Mouse (Mus musculus): ENCODE results near the gene Pip4k2a. TPM values are rescaled to one million over a fixed set of nuclear protein-coding genes. Genes with fewer than 3 reads are reported as not detected.

The Pip4k2a gene
- total and polyA plus RNA-seq, 3 experiments: 6.6 to 52.9 (median 20.8) TPM

- peaks cover 0 to 13% of the 10 kb centered on the region in 2 experiments; a peak in 2 of 4 replicates for H3K4me1 ChIP-seq (ENCODE audit: control insufficient read depth in 1 of 2, insufficient read depth in 2 of 2)
- H3K36me3 ChIP-seq (replicated peaks in 1 of 2; ENCODE audit: control insufficient read depth in 1 of 2, insufficient read depth in 1 of 2, low read length in 1 of 2): peaks cover 6 to 73% of the 10 kb centered on the region in 2 experiments
- H3K9me3 ChIP-seq (replicated peaks; ENCODE audit: low read length): no peaks in the 10 kb centered on the region
- TF ChIP-seq MYC (IDR thresholded peaks at IDR 0.05; ENCODE audit: low read depth, low read length) (no peak), USF1 (IDR thresholded peaks at IDR 0.05; ENCODE audit: low read depth, low read length) (no peak), E2F4 (IDR thresholded peaks at IDR 0.05; ENCODE audit: insufficient replicate concordance, low read depth, low read length) (no peak), ETS1 (conservative IDR thresholded peaks at IDR 0.05; ENCODE audit: low read depth, low read length) (no peak), ELF1 (IDR thresholded peaks at IDR 0.05; ENCODE audit: low read depth, low read length) (no peak), HCFC1 (IDR thresholded peaks at IDR 0.05; ENCODE audit: low read depth, low read length) (no peak), JUND (conservative IDR thresholded peaks at IDR 0.05; ENCODE audit: low read depth, low read length) (no peak)
- dilution Hi-C loops (cut with MboI; ENCODE audit: extremely low pct_ligation_motif_present, extremely low pct_unique_long_range_greater_than_20kb, low sequenced_read_pairs): no loop called here
- H3K9ac ChIP-seq (ENCODE audit: insufficient read depth, low read depth): no peak overlapping the region
- no peaks in the 10 kb centered on the region for H3K27me3 ChIP-seq (replicated peaks)
- no peak overlapping the region for H3K27ac ChIP-seq (ENCODE audit: insufficient read depth, low read depth)
- in situ Hi-C loops (cut with MboI; ENCODE audit: low pct_ligation_motif_present, low pct_unique_long_range_greater_than_20kb, low sequenced_read_pairs): loop anchor here (10.0 to 25.0 kb wide), 2 partner anchors 413 to 476 kb away; no protein-coding TSS in a partner anchor
- no peak overlapping the region for H3K4me3 ChIP-seq (replicated peaks in 1 of 3; ENCODE audit: low read depth in 2 of 3, low read length in 2 of 3, poor library complexity in 1 of 3)
- no peaks in the 10 kb centered on the region for H3K79me2 ChIP-seq (replicated peaks; ENCODE audit: control insufficient read depth, extremely low read depth, insufficient read depth, poor library complexity, severe bottlenecking)
- DNase-seq (ENCODE audit: extremely low read depth): no peak
- H3K4me2 ChIP-seq (ENCODE audit: insufficient read depth, low read depth, poor library complexity, severe bottlenecking): no peak overlapping the region
These were observed 136.2 kb downstream of the Pip4k2a start for GRCm38 (mm10) chr2:18861607-18862158.

GRCm38 (mm10) chr2:18860686-18861085 lies 137.2 kb downstream of the Pip4k2a start:
- no peak overlapping the region for H3K27ac ChIP-seq (ENCODE audit: insufficient read depth, low read depth)
- no peak overlapping the region for H3K9ac ChIP-seq (ENCODE audit: insufficient read depth, low read depth)
- no peaks in the 10 kb centered on the region for H3K9me3 ChIP-seq (replicated peaks; ENCODE audit: low read length)
- TF ChIP-seq RCOR1 (conservative IDR thresholded peaks at IDR 0.05; ENCODE audit: low read depth, low read length) (no peak), MEF2A (IDR thresholded peaks at IDR 0.05; ENCODE audit: borderline replicate concordance, low read depth, low read length) (no peak), ZNF384 (IDR thresholded peaks at IDR 0.05; ENCODE audit: low read depth, low read length) (no peak), KAT2A (IDR thresholded peaks at IDR 0.05; ENCODE audit: insufficient replicate concordance, low read length) (no peak)
- H3K79me2 ChIP-seq (replicated peaks; ENCODE audit: control insufficient read depth, extremely low read depth, insufficient read depth, poor library complexity, severe bottlenecking): no peaks in the 10 kb centered on the region
- no peak overlapping the region for H3K4me3 ChIP-seq (replicated peaks in 1 of 3; ENCODE audit: low read depth in 2 of 3, low read length in 2 of 3, poor library complexity in 1 of 3)
- H3K4me2 ChIP-seq (ENCODE audit: insufficient read depth, low read depth, poor library complexity, severe bottlenecking): no peak overlapping the region
- peaks cover 6 to 65% of the 10 kb centered on the region in 2 experiments for H3K36me3 ChIP-seq (replicated peaks in 1 of 2; ENCODE audit: control insufficient read depth in 1 of 2, insufficient read depth in 1 of 2, low read length in 1 of 2)
- H3K4me1 ChIP-seq (ENCODE audit: control insufficient read depth in 1 of 2, insufficient read depth in 2 of 2): peaks cover 0 to 11% of the 10 kb centered on the region in 2 experiments; a peak in 2 of 4 replicates
- H3K27me3 ChIP-seq (replicated peaks): no peaks in the 10 kb centered on the region
- no peak for DNase-seq (ENCODE audit: extremely low read depth)
- dilution Hi-C loops (cut with MboI; ENCODE audit: extremely low pct_ligation_motif_present, extremely low pct_unique_long_range_greater_than_20kb, low sequenced_read_pairs): no loop called here
- in situ Hi-C loops (cut with MboI; ENCODE audit: low pct_ligation_motif_present, low pct_unique_long_range_greater_than_20kb, low sequenced_read_pairs): loop anchor here (10.0 to 25.0 kb wide), 2 partner anchors 414 to 477 kb away; no protein-coding TSS in a partner anchor

- H3K9me3 ChIP-seq (replicated peaks; ENCODE audit: low read length): no peaks in the 10 kb centered on the region
- H3K27ac ChIP-seq (ENCODE audit: insufficient read depth, low read depth): no peak overlapping the region
- no peaks in the 10 kb centered on the region for H3K79me2 ChIP-seq (replicated peaks; ENCODE audit: control insufficient read depth, extremely low read depth, insufficient read depth, poor library complexity, severe bottlenecking)
- dilution Hi-C loops (cut with MboI; ENCODE audit: extremely low pct_ligation_motif_present, extremely low pct_unique_long_range_greater_than_20kb, low sequenced_read_pairs) (no loop called here), in situ Hi-C loops (cut with MboI; ENCODE audit: low pct_ligation_motif_present, low pct_unique_long_range_greater_than_20kb, low sequenced_read_pairs) (loop anchor here (25.0 kb wide), 1 partner anchor 479 kb away; no protein-coding TSS in a partner anchor)
- TF ChIP-seq HCFC1 (IDR thresholded peaks at IDR 0.05; ENCODE audit: low read depth, low read length): no peak
- TF ChIP-seq GABPA (IDR thresholded peaks at IDR 0.05; ENCODE audit: insufficient replicate concordance, low read depth, low read length): no peak
- TF ChIP-seq CHD2 (IDR thresholded peaks at IDR 0.05; ENCODE audit: low read length): no peak
- TF ChIP-seq NELFE (IDR thresholded peaks at IDR 0.05; ENCODE audit: low read depth, low read length): no peak
- no peak for TF ChIP-seq CTCF (conservative IDR thresholded peaks at IDR 0.05 in 1 of 2, IDR thresholded peaks at IDR 0.05 in 1 of 2; ENCODE audit: low read depth in 2 of 2, low read length in 2 of 2)
- no peak for TF ChIP-seq TBP (conservative IDR thresholded peaks at IDR 0.05; ENCODE audit: low read depth, low read length)
- no peak for TF ChIP-seq MAFK (IDR thresholded peaks at IDR 0.05; ENCODE audit: insufficient replicate concordance, low read length)
- no peak for TF ChIP-seq RCOR1 (conservative IDR thresholded peaks at IDR 0.05; ENCODE audit: low read depth, low read length)
- no peak for TF ChIP-seq MAX (IDR thresholded peaks at IDR 0.05; ENCODE audit: low read length)
- TF ChIP-seq ELF1 (IDR thresholded peaks at IDR 0.05; ENCODE audit: low read depth, low read length): no peak
- TF ChIP-seq POLR2A (IDR thresholded peaks at IDR 0.05; ENCODE audit: low read depth, low read length): no peak
- no peak for TF ChIP-seq EP300 (IDR thresholded peaks at IDR 0.05; ENCODE audit: low read length)
- TF ChIP-seq NRF1 (IDR thresholded peaks at IDR 0.05; ENCODE audit: low read depth, low read length): no peak
- no peak for TF ChIP-seq KAT2A (IDR thresholded peaks at IDR 0.05; ENCODE audit: insufficient replicate concordance, low read length)
- TF ChIP-seq RAD21 (IDR thresholded peaks at IDR 0.05; ENCODE audit: low read depth, low read length): no peak
- TF ChIP-seq MAZ (IDR thresholded peaks at IDR 0.05; ENCODE audit: low read depth, low read length): no peak
- TF ChIP-seq MEF2A (IDR thresholded peaks at IDR 0.05; ENCODE audit: borderline replicate concordance, low read depth, low read length): no peak
- TF ChIP-seq ZC3H11A (IDR thresholded peaks at IDR 0.05; ENCODE audit: low read depth, low read length): no peak
- no peak for DNase-seq (ENCODE audit: extremely low read depth)
- H3K4me2 ChIP-seq (ENCODE audit: insufficient read depth, low read depth, poor library complexity, severe bottlenecking): no peak overlapping the region
- H3K4me3 ChIP-seq (replicated peaks in 1 of 3; ENCODE audit: low read depth in 2 of 3, low read length in 2 of 3, poor library complexity in 1 of 3): no peak overlapping the region
- H3K27me3 ChIP-seq (replicated peaks): no peaks in the 10 kb centered on the region
- peaks cover 4 to 55% of the 10 kb centered on the region in 2 experiments for H3K36me3 ChIP-seq (replicated peaks in 1 of 2; ENCODE audit: control insufficient read depth in 1 of 2, insufficient read depth in 1 of 2, low read length in 1 of 2)
- peaks cover 0 to 11% of the 10 kb centered on the region in 2 experiments; a peak in 2 of 4 replicates for H3K4me1 ChIP-seq (ENCODE audit: control insufficient read depth in 1 of 2, insufficient read depth in 2 of 2)
- no peak overlapping the region for H3K9ac ChIP-seq (ENCODE audit: insufficient read depth, low read depth)
These were observed 140.0 kb downstream of the Pip4k2a start for GRCm38 (mm10) chr2:18857952-18858351.

All from CH12.LX (cell line).